Mouse (Mus musculus) heart, embryonic 16.5 days (tissue): ENCODE results near the gene Ebi3. TPM values are rescaled to one million over a fixed set of nuclear protein-coding genes. Genes with fewer than 3 reads are reported as not detected.
"Not testable (repeated sequence)": the region's sequence is repeated elsewhere in the genome, so short reads cannot be mapped to it uniquely, and the experiment has no call there.

ENCODE experiments used
- ATAC-seq: fragments of 200-750 bp; cut with Nextera tagmentation; replicated peaks from 2 replicates; pipeline ENCODE4 v1.8.0; 2017; ENCODE audit warnings: moderate number of reproducible peaks; ENCODE audit not compliant: insufficient read depth, low FRiP score; ENCODE audit errors: extremely low read depth
- H3K27ac ChIP-seq: fragments of 300-500 bp; sonication (generic); 2 replicates; pipeline ENCODE4 v1.5.1; 2014; ENCODE audit warnings: mild to moderate bottlenecking, low read length, control low read depth, moderate library complexity
- H3K27me3 ChIP-seq: fragments of 300-500 bp; sonication (generic); 2 replicates; pipeline ENCODE4 v1.6.1; 2014; ENCODE audit warnings: low read length, mixed read lengths; ENCODE audit not compliant: control insufficient read depth, insufficient read depth
- H3K36me3 ChIP-seq: fragments of 300-500 bp; sonication (generic); 2 replicates; pipeline ENCODE4 v1.6.1; 2014; ENCODE audit not compliant: control insufficient read depth, insufficient read depth
- H3K4me1 ChIP-seq: fragments of 300-500 bp; sonication (generic); 2 replicates; pipeline ENCODE4 v1.6.1; 2014; ENCODE audit warnings: low read length, mixed read lengths; ENCODE audit not compliant: control insufficient read depth, insufficient read depth
- H3K4me2 ChIP-seq: fragments of 300-500 bp; sonication (generic); 2 replicates; pipeline ENCODE4 v1.6.1; 2014; ENCODE audit warnings: low read depth, mild to moderate bottlenecking, control low read depth, low read length
- H3K4me3 ChIP-seq: fragments of 300-500 bp; sonication (generic); 2 replicates; pipeline ENCODE4 v1.5.1; 2014; ENCODE audit warnings: mild to moderate bottlenecking, control low read depth, low read length
- H3K9ac ChIP-seq: fragments of 300-500 bp; sonication (generic); 2 replicates; pipeline ENCODE4 v1.6.1; 2014; ENCODE audit warnings: low read length, control low read depth
- H3K9me3 ChIP-seq: fragments of 300-500 bp; sonication (generic); replicated peaks from 2 replicates; pipeline ENCODE4 v1.6.1; 2016; ENCODE audit warnings: low read length; ENCODE audit not compliant: control insufficient read depth
- WGBS: fragments of 180-500 bp; shearing (Covaris S2); extraction: QIAGEN DNeasy Blood & Tissue Kit; methylation state at CpG from one replicate; pipeline ENCODE4 v1.1.7; 2014; 5-methylcytosine and 5-hydroxymethylcytosine counted together
- polyA plus RNA-seq: library from polyadenylated mRNA; unstranded; fragments of >200 nt; fragmentation: Nextera tagmentation; extraction: Ambion mirVana; gene quantifications from 2 replicates; pipeline ENCODE4 v1.2.1, GENCODE M21; 2015

The Ebi3 gene
- 1.4 and 1.7 TPM in 2 replicates for polyA plus RNA-seq

DNA sequence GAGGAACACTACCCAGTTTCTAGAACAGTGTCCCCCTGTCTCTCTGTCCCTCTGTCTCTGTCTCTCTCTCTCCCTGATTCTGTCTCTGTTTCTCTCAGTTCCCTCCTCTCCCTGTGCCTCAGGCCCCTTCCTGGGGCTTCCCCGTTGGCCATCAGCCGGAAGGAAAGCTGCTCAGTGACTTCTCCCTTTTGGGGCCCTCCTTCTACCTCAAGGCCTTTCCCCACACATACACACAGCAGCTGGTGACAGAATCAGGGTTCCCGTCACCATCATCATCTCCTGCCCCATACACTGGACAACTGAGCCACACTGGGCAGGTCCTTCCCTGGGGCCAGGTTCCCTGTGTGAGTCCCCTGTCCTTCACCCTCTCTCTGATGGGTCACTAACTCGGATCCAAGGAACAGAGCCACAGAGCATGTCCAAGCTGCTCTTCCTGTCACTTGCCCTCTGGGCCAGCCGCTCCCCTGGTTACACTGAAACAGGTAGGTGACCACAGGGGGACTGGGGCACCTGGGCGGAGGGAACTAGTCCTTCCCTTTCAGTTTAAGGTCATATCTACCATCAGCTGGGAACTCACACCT, at the start of gene Ebi3:
Gene Ebi3, plus strand, starts transcription at position 194 of the 581 bp plus-strand sequence.
- Histone ChIP-seq H3K9me3 (no peaks in the 10 kb centered on the region), H3K4me3 (no peak within 1 kb of the TSS), H3K36me3 (no peaks in the 10 kb centered on the region), H3K27me3 (peaks cover 22% of the 10 kb centered on the region), H3K4me1 (peaks cover 5% of the 10 kb centered on the region; the same call in 1 of the 2 replicates), H3K9ac (no peak within 1 kb of the TSS), H3K4me2 (no peak within 1 kb of the TSS), H3K27ac (no peak within 1 kb of the TSS)
- no peak for ATAC-seq
- 61% methylated on average over 6 of the region's 6 CpGs for WGBS

DNA sequence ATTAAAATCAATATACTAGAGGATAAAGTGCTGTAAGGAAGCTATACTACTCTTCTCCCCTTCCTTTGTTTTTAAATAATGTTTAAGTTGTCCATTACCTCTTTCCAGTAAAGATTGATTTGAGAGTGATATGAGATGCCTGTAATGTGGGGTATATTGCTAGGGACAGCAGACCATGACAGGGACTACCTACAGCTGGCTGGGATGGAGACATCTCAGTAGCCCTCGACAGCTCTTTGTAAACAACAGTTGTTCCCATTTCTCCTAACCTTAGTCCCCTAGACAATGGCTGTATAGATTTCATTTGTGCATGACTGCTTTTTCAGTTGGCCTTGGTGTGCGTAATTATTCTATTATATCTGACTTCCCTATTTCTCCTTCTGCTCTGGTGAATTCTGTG, 49.4 kb upstream of the Ebi3 start:
- ATAC-seq, result no peak
- no peak overlapping the region for H3K4me2 ChIP-seq
- peaks cover 12% of the 10 kb centered on the region for H3K36me3 ChIP-seq
- no peak overlapping the region for H3K27ac ChIP-seq
- no peak overlapping the region for H3K4me3 ChIP-seq
- H3K9ac ChIP-seq, result no peak overlapping the region
- WGBS, result 62% methylated on average over 2 of the region's 2 CpGs
- peaks cover 10% of the 10 kb centered on the region for H3K9me3 ChIP-seq
- no peaks in the 10 kb centered on the region for H3K27me3 ChIP-seq
- H3K4me1 ChIP-seq, result no peaks in the 10 kb centered on the region

DNA sequence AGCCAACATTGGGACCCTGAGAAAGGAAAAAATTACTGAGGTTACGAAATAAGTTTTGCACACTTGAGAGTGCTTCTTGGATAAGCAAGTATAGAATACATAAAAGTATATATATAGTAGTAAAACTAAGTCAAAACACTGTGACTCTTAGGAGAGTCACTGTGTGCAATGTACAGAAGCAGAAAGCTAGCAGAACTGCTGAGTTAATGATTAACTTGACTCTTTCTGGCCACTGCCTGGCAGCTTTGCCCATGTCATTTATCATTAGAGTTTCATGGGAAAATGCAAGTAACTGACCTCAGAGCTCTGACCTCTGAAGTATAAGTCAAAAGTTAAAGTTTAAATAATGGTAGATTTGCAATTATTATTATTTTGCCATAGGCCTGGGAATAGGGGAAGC, 48.8 kb upstream of the Ebi3 start:
- Histone ChIP-seq H3K36me3 (peaks cover 6% of the 10 kb centered on the region), H3K27me3 (no peaks in the 10 kb centered on the region), H3K4me1 (no peaks in the 10 kb centered on the region), H3K9me3 (peaks cover 7% of the 10 kb centered on the region), H3K27ac (no peak overlapping the region), H3K4me3 (no peak overlapping the region), H3K4me2 (no peak overlapping the region), H3K9ac (no peak overlapping the region)
- 76% methylated on average over 1 of the region's 1 CpGs for WGBS
- ATAC-seq, result no peak

DNA sequence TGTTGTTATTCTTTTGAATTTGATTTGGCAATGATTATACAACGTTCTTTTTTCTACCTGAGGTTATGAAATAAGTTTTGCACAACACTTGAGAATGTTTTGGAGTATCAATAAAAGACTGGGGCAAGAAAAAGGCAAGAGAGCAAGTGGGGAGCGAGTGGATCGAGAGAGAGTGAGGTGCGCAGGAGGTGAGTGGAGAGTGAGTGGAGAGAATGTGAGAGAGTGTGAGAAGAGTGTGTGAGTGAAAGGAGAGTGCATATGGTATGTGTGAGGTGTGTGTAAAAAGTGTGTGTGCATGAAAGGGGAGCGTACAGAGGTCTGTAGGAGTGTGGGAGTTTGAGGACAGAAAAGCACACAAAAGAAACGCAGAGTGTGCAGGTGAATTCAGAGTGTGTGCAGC, 48.3 kb upstream of the Ebi3 start:
- Histone ChIP-seq H3K9me3 (peaks cover 5% of the 10 kb centered on the region), H3K36me3 (peaks cover 3% of the 10 kb centered on the region; the same call in 1 of the 2 replicates), H3K9ac (no peak overlapping the region), H3K4me2 (no peak overlapping the region), H3K4me1 (no peaks in the 10 kb centered on the region), H3K27me3 (no peaks in the 10 kb centered on the region), H3K4me3 (no peak overlapping the region), H3K27ac (no peak overlapping the region)
- WGBS, result 71% methylated on average over 6 of the region's 6 CpGs
- ATAC-seq, result no peak

DNA sequence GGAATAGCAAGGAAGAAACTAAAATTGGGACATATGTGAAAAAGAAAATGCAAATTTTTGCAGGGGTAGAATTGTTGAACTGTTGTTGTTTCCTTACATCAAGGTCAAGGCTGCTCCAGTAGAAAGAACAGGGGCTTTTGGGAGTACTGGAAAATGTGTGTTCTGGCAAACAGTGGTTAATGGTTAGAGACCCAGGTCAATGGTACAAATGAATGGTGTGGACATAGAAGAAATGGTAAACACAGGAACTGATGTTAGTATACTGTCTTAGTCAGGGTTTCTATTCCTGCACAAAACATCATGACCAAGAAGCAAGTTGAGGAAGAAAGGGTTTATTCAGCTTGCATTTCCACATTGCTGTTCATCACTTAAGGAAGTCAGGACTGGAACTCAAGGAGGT, 45.8 kb upstream of the Ebi3 start:
- no peaks in the 10 kb centered on the region for H3K9me3 ChIP-seq
- no peak overlapping the region for H3K9ac ChIP-seq
- H3K4me3 ChIP-seq, result no peak overlapping the region
- no peak for ATAC-seq
- no peaks in the 10 kb centered on the region for H3K27me3 ChIP-seq
- H3K4me2 ChIP-seq, result no peak overlapping the region
- H3K4me1 ChIP-seq, result no peaks in the 10 kb centered on the region
- H3K36me3 ChIP-seq, result no peaks in the 10 kb centered on the region
- H3K27ac ChIP-seq, result no peak overlapping the region

DNA sequence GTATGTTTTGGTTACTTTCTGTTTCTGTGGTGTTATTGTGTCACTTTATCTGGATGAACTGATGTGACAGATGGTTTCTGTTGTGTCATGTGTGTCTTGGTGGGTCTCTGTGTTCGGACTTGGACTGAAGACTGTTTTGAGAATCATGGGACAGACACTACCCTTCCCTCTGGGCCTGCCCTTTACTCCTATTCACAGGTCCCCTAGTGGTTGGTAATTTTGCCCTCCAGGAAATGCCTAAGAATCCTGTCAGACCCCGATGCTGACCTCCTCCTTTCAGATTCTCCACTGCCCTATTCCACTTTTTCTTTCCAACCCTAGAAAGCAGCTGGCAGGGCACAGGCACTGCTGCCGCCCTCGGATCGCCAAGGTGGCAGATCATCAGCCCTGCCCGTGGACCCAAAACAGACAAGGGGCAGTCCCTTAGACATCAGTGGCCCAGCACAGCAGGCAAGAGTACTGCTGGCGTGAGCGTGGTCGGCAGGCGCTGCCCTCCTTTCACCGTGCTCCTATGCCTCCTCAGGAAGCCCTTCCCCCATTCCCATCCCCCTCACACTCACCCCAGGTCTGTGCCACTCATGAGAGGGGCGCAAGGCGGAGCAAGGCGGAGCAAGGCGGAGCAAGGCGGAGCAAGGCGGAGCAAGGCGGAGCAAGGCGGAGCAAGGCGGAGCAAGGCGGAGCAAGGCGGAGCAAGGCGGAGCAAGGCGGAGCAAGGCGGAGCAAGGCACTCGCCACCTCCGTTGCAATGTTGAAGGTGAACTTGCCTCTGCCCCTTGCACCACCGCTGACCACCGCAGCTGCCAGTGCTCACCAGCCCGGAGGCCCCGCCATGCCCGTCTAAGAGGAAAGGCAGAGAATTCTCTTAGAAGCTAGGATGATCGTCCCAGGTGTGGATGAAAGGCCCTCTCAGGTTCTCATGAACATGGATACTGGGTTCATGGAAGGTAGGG, 20.6 kb upstream of the Ebi3 start:
- 0 out of 2 replicates have a peak, but pooled peaks cover 2% of the 10 kb centered on the region for H3K4me1 ChIP-seq
- 0 out of 2 replicates have a peak, but pooled peaks cover 3% of the 10 kb centered on the region for H3K9me3 ChIP-seq
- H3K36me3 ChIP-seq, result no peaks in the 10 kb centered on the region
- H3K9ac ChIP-seq, result peak overlapping the region; percentile 82
- peak overlapping the region; percentile 66 for H3K27ac ChIP-seq
- 2% methylated on average over 33 of the region's 33 CpGs for WGBS
- H3K4me3 ChIP-seq, result peak overlapping the region; percentile 78
- peak; percentile 94 for ATAC-seq
- H3K27me3 ChIP-seq, result no peaks in the 10 kb centered on the region
- peak overlapping the region; percentile 93 for H3K4me2 ChIP-seq

DNA sequence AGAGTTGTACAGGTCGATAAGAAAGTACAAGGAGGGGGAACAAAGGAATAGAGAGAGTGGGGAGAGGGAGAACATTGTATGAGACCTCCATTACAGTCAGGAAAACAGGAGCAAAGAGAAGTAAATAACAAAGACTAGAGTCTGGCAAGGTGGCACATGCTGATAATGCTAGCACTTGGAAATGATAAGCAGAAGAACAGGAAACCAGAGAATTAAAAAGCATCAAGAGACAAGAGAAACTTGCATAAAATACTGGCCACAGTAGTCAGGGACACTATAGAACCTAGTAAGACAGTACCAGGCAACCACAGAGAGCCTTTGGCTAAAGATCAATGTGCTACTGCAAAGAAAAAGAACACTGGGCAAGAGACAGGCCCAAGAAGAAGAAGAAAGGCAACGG, 19.8 kb upstream of the Ebi3 start:
- H3K36me3 ChIP-seq, result no peaks in the 10 kb centered on the region
- H3K27me3 ChIP-seq, result no peaks in the 10 kb centered on the region
- peaks cover 7% of the 10 kb centered on the region for H3K9me3 ChIP-seq
- H3K4me1 ChIP-seq, result 0 out of 2 replicates have a peak, but pooled peaks cover 2% of the 10 kb centered on the region
- no peak overlapping the region for H3K9ac ChIP-seq
- H3K4me3 ChIP-seq, result peak overlapping the region; percentile 78
- H3K4me2 ChIP-seq, result peak overlapping the region; percentile 93
- 63% methylated on average over 2 of the region's 2 CpGs for whole genome bisulfite sequencing
- no peak for ATAC-seq
- no peak overlapping the region for H3K27ac ChIP-seq

DNA sequence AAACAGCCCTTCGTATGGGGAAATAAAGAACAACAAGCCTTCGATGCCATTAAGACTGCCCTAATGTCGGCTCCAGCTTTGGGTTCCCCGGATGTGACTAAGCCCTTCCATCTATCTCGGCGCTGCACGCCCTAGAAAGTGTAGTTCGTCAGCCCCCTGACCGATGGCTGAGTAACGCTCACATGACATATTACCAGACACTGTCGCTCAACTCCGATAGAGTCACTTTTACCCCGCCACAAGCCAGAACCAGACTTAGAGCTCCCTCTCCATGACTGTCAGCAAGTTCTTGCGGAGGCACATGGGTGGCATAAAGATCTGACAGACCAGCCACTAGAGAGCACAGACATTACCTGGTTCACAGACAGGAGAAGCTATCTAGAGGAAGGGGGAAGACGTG, 19.2 kb upstream of the Ebi3 start:
- no peaks in the 10 kb centered on the region for H3K27me3 ChIP-seq
- H3K4me3 ChIP-seq, result no peak overlapping the region
- H3K4me2 ChIP-seq, result no peak overlapping the region
- H3K36me3 ChIP-seq, result 0 out of 2 replicates have a peak, but pooled peaks cover 2% of the 10 kb centered on the region
- no peak overlapping the region for H3K9ac ChIP-seq
- H3K27ac ChIP-seq, result no peak overlapping the region
- H3K4me1 ChIP-seq, result 0 out of 2 replicates have a peak, but pooled peaks cover 2% of the 10 kb centered on the region
- peaks cover 9% of the 10 kb centered on the region for H3K9me3 ChIP-seq
- 90% methylated on average over 15 of the region's 15 CpGs for WGBS
- no peak for ATAC-seq

DNA sequence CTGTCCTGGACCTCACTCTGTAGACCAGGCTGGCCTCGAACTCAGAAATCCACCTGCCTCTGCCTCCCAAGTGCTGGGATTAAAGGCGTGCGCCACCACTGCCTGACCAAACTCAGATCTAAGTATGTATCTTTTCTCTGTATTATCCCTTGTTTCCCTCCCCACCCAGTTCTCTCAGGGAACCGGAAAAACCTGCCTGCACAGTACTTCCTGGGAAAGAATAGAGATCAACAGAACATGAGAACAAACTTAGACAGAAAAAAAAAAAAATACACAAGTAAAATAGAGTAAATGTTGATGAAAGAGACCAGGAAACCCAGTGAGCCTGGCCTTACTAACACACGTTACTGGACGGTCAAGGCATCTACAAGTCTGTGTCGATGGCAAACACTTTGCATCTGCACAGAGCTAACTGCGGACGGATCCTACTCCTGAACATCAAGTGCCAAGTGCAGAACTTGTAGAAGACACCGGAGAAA, 8.0 kb upstream of the Ebi3 start:
- not testable (repeated sequence) for H3K27me3 ChIP-seq, H3K36me3 ChIP-seq, ATAC-seq, H3K9me3 ChIP-seq, H3K4me1 ChIP-seq
- WGBS, result 22% methylated on average over 10 of the region's 10 CpGs
- Histone ChIP-seq H3K27ac (peak overlapping the region; percentile 90), H3K4me2 (peak overlapping the region; percentile 59), H3K9ac (peak overlapping the region; percentile 76), H3K4me3 (peak overlapping the region; percentile 56)
